Mouse (Mus musculus) spleen, adult 12 weeks (tissue): ENCODE data around the gene Capns1.
"Not testable (repeated sequence)": the region's sequence is repeated elsewhere in the genome, so short reads cannot be mapped to it uniquely, and the experiment has no call there.

Experiments
- DNase-seq: peaks from one replicate; pipeline ENCODE4 v3.0.0; 2022; ENCODE audit warnings: low spot score

The Capns1 gene

DNA sequence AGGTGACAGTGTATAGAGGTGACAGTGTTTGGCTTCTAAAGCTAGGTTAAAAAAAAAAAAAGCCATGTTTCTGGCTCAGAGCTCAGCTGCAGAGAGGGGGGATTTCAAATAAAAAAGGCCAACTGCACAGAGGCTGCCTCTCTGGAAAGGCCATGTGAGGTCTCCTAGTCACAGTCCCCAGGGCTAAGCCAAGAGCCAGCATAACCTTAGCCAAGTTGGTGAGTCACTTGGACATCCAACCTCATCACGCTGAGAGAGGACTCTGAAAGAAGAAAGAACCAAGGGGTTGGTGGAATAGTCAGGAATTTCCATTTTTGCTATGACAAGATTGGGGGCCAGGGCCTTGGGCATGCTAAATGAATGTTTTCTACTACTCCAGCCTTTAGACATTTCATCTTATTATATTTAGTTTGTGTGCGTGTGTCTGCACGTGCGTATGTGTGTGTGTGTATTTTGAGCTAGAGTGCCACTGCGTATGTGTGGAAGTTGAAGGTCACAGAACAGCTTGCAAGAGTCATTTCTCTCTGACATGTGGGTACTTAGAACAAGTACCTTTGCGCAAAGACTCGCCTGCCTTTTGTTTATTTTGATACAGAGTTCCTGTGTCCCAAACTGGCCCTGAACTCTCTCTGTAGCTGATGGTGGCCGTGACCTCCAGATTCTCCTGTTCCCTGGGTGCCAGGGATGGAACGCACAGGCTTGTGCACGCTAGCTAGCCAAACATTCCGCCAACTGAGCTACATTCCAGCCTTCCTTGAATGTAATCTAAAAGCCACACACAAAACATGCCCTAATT is 4.5 kb upstream of the Capns1 start:
- DNase-seq, result no peak

DNA sequence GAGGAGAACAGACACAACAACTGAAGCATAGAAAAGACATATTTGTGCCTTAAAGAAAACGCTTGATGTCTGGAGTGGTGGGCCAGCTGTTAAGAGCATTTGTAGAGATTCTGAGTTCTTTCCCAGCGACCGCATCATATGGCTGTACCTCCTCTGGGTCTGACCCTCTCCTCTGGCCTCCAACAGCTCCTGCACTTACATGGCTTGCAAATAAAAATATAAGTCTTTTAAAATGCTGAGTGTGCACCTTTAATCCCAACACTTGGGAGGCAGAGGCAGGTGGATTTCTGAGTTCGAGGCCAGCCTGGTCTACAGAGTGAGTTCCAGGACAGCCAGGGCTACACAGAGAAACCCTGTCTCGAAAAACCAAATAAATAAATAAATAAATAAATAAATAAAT is 2.0 kb upstream of the Capns1 start:
- DNase-seq, result not testable (repeated sequence)

DNA sequence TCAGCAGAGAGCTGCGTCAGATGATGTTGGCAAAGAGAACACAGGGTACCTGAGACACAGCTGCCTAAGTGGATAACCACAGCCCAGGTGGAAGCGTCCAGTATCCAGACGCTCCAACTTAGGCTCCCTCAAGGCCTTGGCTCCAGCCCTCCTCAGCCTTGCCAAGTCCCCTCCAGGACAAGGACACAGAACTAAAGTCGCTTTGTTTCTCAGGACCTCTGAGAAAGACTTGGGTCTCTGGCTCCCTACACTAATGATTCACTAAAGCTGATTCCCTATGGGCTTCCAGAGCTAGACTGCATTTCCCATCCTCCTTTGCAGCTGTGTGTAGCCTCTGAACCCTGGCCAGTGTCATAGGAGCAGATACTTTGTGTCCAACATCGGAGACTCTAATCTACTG is 1.6 kb upstream of the Capns1 start:
- DNase-seq, result no peak

DNA sequence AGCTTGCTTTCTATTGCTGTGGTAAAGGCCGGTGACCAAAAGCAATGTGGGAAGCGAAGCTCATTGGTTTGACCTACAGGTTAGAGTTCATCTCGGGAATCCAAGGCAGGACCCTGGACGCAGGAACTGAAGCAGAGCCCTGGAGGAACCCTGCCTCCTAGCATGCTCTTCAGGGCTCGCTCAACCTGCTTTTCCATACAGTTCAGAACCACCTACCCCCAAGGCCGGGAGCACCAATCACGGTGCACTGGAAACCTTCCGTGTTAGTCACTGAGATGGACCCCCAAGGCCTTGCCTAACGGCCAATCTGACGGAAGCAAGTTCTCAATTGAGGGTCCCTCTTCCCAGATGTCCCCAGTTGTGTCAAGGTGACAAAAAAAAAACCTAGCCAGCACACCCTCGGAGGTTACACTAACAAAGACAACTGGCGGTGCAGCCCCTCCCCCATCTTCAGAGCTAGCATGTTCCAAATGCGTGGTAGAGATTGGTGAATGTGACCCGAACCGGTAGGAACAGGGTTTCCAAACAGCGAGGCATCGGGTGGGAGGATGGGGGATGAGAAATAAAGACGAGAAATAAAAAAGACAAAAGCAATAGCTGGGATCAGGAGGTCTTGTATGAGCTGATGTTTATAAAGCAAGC is 1.0 kb upstream of the Capns1 start:
- DNase-seq, result no peak

DNA sequence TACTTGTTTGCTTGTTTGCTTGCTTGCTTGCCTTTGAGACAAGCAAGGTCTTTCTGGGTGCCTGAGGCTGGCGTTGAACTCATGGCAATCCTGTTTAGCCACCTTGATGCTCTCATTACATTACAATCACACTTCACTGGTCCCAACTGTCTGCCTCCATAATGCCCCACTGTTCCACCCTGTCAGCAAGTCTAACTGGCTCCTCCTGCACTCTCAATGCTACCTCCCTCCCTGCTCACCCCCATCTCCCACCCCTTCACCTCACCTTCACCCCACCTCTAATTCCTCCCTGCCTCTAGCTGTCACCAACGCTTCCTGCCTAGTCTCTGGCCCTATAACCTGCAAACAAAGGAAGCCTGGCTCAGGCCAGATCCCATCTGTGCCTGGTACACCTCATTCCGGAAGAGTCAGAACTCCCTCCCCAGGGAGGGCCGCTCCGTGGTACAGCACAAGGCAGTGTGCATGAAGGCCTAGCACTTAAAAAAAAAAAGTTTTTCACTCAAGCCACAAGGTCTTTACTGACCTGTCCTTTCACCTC is 950 bp downstream of the Capns1 start:
- DNase-seq, result no peak

DNA sequence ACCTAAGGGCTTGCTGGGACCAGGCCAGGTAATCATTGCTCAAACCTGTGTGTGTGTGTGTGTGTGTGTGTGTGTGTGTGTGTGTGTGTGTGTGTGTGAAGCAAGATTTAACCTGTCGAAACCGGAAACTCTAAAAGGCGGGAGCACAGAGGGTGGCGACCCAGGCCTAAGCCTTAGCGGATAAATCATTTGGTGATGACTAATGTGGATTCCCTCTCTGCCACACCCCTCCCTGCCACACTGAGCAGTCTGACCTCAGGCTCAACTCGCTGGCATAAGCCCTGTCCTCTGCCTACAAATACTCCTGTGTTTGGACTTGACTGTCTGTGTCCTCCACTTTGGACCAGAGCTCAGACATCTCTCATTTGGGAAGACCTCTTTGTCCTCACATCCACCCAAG is 2.4 kb downstream of the Capns1 start:
- DNase-seq, result no peak

DNA sequence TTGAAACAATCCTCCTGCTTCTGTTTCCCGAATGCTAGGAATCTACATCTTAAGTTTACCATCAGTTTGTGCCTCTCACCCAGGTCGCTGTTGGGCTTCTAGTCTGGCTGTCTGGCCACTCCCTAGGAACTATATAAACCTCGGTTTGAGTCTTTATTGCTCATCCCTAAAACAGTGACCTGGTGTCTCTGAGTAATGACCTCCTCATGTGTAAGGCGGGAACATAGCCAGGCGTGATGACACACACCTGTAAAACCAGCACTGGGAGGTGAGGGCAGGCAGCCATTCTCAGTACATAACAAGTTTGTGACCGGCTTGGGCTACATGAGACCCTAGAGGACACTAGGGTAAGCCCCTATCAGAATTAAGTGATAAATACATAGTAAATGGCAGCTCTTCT is 3.1 kb downstream of the Capns1 start:
- no peak for DNase-seq

DNA sequence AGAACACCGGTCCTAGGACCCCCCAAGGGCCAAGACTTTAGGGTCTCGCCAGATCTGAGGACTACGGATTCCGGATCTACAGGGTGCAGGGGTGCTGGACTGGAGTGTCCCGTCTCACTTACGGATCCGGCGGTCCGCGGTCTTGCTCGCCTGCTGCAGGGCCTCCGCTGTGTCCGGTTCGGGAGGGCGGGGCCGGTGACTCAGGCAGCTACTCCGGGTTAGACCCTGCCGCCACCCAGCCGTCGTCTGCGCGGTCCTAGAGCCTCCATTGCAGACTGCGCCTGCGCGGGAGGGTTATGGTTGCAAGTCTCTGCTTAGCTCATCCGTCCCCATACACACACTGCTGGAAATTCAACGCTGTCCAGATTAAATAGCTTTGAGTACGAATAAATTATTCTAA is 3.7 kb downstream of the Capns1 start:
- DNase-seq, result peak; percentile 87

DNA sequence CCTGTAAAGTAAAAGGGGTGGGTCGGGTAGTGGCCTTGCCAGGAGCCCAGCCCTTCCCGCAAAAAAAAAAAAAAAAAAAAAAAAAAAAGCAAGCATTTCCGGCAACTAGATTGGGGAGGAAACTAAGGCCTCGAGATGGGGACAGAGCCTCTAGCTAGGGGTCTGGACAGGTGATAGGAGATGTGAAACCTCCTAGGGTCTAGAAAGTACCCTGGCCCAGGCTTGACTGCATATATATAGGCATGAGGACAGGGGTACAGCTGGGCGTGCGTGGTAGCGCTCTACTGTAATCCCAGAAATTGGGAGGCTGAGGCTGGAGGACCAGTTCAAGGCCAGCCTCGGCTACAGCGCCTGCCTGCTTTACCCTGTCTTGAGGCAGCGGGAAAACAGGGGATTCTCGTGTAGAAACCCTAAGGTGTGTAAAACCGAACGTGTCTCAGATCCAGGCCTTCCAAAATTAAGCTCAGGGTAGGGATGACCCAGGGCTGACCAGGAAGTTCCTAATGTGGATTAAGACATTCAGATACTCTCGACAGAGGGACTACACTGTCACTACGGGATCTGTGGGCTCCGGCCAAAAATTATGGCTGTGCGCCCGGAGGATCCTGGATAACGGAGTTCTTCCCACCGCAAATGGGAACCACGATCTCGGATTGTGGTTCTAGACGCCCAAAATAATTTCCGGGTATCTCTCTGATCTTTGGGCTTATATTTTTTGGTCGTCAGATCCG is 4.3 kb downstream of the Capns1 start:
- DNase-seq, result peak; percentile 26

DNA sequence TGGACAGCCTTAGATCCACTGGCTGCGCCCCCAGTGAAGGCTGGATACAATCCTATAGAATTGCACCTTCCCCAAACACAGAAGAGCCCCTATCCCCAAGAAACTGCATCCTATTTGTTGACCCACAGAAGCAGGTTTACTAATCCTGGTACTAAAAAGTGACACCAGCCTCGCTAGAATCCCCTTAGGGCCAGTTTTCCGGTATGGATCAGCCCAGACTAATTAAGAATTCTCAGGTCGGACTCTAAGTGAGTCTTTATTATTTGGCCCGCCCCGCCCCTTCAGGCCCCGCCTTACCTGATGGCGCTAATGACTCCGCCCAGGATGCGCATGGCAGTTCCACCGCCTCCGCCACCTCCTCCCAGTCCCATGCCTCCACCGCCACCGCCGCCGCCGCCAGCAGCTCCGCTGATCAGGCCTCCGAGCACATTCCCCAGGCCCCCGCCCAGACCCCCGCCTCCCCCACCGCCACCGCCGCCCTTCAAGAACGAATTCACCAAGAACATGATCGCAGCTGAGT is 5.0 kb downstream of the Capns1 start:
- DNase-seq, result peak; percentile 79

DNA sequence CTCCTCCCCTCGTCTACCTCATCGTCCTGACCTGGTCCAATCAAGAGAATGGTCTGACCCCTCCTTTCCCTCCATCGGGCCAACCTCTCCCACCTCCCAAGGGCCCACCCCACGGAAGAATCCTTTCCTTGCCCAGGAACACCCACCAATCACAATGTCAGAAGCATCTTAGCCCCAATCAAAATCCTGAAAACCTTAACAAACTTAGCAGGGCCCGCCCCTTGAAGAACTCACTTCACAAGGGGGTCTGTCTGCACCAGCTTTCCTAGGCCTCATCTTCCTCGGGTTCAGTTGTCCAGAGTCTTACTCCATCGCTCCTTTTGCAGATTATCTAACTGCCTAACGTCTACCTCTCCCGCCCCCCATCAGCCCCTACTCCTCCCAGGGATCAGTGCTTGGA is 5.6 kb downstream of the Capns1 start:
- no peak for DNase-seq

DNA sequence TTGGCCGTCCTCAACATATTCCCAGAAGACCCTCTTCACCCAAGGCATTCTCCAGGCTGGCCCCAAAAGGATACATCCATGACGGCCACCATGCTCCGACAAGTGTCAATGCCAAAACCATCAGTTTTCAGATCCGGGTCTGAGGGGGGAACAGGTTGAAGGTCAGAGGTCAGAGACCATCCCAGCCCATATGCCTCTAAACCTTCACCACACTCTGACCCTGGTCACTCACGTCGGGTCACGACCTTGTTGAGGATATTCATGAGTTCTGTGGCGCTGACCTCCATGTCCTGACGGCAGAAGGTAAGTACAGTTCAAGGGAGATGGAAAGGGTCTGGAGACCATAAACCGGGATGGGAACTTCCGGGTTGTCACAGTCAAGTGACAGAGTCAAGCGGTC is 6.5 kb downstream of the Capns1 start:
- DNase-seq, result no peak

DNA sequence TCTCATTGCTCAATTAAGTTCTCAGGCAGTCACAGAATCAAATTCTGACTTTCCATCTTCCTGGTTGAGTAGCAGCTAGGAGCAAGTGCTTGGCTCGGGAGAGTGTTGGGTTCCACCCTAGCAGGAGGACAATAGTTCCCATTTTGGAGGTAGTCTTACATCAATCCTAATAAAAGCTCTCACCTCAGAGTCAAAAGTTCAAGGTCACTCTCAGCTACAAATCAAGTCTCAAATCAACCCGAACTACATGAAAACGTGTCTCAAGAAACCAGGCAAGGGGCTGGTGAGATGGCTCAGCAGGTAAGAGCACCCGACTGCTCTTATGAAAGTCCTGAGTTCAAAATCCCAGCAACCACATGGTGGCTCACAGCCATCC is 9.5 kb downstream of the Capns1 start:
- DNase-seq, result no peak

DNA sequence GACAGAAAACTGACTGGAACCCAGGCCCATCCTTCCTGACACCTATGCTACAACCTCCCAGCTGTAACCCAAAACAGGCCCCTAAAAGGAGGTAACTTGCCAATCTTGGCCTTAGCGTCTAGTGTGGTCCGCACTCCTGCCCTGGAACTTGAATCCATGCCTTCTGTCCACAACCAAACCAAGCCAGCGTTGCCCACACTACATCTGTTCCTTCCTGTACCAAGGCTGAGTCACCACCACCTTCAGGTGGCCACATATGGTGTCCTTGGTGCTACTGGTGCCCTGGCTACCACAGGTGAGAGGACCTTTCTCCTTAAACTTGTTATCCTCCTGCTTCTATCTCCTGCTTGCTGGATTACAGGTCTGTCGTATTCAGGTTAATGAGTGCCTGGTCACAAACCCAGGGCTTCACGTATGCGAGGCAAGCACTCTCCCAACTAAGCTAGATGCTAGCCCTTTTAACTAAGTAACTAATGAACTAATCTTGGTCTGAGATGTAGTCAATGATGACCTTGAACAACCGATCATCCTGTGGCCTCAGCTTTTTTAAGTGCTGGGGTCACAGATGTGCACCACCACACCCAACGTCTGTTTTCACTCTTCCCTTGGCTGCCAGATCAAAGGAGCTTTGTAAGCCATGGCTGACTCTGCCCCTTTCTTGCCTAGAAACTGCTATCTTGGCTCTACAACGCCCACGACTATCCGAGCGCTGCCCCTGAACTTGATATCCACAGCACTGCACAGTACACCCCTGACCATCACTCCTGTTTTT is 10.1 kb downstream of the Capns1 start:
- DNase-seq, result no peak

DNA sequence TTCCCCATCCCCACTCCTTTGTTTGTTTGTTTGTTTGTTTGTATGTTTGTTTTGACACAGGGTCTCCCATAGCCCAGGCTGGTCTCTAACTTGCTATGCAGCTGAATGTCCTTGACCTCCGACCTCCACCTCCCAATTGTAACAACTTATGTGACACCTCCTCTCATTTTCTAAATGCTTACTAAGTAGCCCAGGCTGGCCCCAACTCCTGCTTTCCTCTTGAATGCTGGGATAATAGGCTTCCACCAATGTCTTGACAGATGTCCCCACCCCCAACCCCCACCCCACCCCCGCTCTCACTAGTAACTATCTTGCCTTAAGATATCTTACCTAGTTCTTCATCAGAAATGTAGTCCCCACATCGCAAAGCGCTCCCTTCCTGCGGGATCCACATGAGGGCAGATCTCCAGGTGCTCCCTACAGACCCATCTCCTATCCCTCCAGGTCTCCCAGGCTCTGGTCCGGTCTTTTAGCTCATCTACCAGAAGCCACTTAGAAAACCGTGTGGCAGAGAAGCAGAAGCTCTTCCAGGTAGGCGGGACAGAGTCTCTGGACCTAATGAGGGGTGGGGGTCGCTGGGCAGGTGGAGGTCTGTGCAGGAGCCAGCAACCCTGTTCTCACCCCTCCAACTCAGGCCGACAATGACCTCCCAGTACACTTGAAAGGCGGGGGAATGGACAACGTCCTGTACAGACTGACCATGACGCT is 13.8 kb downstream of the Capns1 start:
- DNase-seq, result no peak

DNA sequence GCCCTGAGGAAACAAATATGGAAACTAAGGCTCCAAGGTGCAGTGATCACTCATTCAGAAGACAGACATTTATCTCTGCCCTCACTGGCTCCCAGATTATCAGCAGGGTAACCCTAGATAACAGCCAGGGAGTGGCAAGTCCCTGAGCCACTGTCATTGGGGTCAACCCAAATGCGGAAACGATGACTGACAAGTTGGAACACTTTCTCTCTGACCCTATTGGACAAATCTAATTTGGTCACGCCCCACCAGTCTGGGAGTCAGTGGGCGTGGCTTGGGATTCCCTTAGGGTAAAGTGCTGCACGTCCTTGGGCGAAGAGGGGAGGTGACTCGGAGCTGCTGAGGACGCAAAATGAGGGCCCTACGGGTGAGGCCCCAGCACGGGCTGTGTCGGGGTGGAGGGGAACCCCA is 14.7 kb downstream of the Capns1 start, which contains the start of gene Cox7a1:
Gene Cox7a1, plus strand, starts transcription at position 266 of the 411 bp plus-strand sequence.
- peak; percentile 71 for DNase-seq

DNA sequence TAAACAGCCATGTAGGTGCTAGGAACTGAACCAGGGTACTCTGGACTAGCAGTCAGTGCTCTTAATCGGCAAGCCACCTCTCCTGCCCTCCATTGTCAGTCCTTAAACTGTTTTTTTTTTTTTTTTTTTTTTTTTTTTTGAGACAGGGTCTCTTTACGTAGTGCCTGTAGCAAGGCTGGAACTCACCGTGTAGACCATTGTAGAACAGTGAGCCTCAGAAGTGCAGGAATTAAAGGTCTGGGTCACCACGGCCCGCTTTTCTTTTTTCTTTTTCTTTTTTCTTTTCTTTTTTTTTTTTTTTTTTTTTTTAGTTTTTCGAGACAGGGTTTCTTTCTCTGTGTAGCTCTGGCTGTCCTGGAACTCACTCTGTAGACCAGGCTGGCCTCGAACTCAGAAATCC is 15.4 kb downstream of the Capns1 start:
- not testable (repeated sequence) for DNase-seq

DNA sequence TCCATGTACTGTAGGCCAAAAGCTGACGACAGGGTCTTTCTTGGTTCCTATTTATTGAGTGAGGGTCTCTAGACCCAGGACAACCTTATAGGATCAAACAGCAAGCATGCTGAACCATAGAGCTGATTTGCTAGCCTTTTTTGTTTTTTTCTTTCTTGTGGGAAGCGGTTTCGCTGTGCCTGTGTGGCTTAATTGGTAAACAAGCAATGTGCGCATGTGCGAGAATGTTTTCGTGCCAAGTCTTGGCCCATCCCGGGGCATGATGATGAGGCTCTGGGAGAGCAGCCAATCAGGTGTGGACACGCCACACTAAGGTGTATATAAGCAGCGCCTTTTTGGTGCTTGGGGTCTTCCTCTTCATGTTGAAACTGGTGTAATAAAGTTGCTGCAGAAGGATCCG is 16.7 kb downstream of the Capns1 start:
- DNase-seq, result not testable (repeated sequence)

DNA sequence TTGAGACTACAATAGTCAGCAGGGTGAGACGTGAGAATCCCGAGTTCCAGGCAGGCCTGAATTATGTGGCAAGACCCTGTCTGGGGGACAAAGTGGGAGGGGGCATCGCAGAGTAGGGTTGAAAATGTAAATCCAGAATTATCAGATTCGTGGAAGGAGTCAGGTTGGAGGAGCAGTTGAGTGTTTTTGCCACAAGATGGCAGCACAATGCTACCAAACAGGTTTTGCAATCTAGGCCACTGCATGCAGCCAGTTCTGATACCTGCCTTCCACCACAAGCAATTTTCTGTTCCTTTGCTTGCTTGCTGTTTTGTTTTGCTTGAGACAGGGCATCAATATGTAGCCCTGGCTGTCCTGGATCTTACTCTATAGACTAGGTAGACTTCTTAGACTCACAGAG is 17.3 kb downstream of the Capns1 start:
- peak; percentile 64 for DNase-seq

DNA sequence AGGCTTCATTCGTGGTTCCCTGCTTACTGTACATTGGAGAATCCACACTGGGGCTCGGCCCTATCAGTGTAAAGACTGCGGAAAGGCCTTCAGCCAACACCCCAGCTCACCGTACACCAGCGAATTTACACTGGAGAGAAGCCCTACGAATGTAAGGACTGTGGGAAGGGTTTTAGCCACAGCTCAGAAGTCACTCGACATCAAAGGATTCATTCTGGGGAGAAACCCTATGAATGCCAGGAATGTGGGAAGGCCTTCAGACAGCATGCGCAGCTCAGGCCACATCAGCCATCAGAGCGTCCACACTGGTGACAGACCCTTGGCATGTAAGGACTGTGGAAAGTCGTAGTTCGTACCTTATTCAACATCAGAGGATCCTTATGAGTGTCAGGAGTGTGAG is 20.4 kb downstream of the Capns1 start:
- no peak for DNase-seq

DNA sequence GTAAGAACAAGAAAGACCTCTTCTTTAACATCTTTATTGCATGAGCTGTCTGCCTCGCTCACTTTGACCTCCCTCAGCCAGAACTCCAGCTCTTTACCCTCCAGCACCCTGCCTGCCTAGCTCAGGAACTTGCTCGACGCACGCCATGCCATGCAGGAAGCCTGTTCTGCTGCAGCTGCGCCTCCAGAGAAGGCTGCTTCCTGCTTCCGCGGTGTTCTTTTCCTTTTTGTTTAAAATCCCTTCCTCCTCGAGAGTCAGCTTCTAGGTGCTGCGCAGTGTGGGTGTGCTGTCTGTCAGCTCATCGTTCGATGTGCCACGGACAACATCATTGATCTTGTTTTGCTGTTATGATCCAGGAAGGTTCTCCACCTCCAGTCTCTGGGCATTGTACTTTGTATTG is 22.1 kb downstream of the Capns1 start:
- DNase-seq, result no peak
